Mouse (Mus musculus) ES-Bruce4 (cell line): ENCODE results near the gene Zw10. TPM values are rescaled to one million over a fixed set of nuclear protein-coding genes. Genes with fewer than 3 reads are reported as not detected.

ENCODE experiments used
- H3K27ac ChIP-seq: 2 replicates; pipeline ENCODE4 v1.5.1; 2012; ENCODE audit warnings: low read length, inconsistent platforms; ENCODE audit not compliant: insufficient read depth
- H3K27me3 ChIP-seq: 2 replicates; pipeline ENCODE4 v1.6.1; 2012; ENCODE audit warnings: mild to moderate bottlenecking, low read length, inconsistent platforms; ENCODE audit not compliant: control insufficient read depth, poor library complexity, insufficient read depth, severe bottlenecking
- H3K36me3 ChIP-seq: 2 replicates; pipeline ENCODE4 v1.6.1; 2012; ENCODE audit warnings: inconsistent platforms, mild to moderate bottlenecking, low read length, moderate library complexity; ENCODE audit not compliant: control insufficient read depth, poor library complexity, insufficient read depth, severe bottlenecking
- H3K4me1 ChIP-seq: one replicate; pipeline ENCODE4 v1.8.1; 2011; ENCODE audit warnings: low read length; ENCODE audit not compliant: control insufficient read depth, insufficient read depth
- H3K4me3 ChIP-seq: 2 replicates; pipeline ENCODE4 v1.5.1; 2011; ENCODE audit warnings: low read depth, mild to moderate bottlenecking, low read length
- H3K9ac ChIP-seq: 2 replicates; pipeline ENCODE4 v1.6.1; 2012; ENCODE audit warnings: low read depth, mild to moderate bottlenecking, inconsistent platforms; ENCODE audit not compliant: poor library complexity, severe bottlenecking
- H3K9me3 ChIP-seq: replicated peaks from 2 replicates; pipeline ENCODE4 v1.6.1; 2012; ENCODE audit warnings: mild to moderate bottlenecking, low read length, inconsistent platforms; ENCODE audit not compliant: control insufficient read depth, poor library complexity, insufficient read depth, severe bottlenecking
- CTCF ChIP-seq: IDR thresholded peaks from one replicate; pipeline ENCODE4 v1.8.1; 2011; ENCODE audit warnings: low read depth, low read length
- EP300 ChIP-seq: IDR thresholded peaks from 2 replicates; pipeline ENCODE4 v1.6.1; 2011; ENCODE audit warnings: low read depth, low read length; ENCODE audit not compliant: insufficient read depth
- POLR2A ChIP-seq: IDR thresholded peaks from one replicate; pipeline ENCODE4 v1.8.1; 2011; ENCODE audit warnings: low read length; ENCODE audit not compliant: insufficient read depth
- polyA plus RNA-seq: library from polyadenylated mRNA; stranded (reverse); fragments of >200 nt; gene quantifications from 2 replicates; pipeline ENCODE4 v1.2.4, GENCODE M21; 2011; ENCODE audit warnings: low read depth; ENCODE audit not compliant: missing spikeins, insufficient read depth, insufficient read length

Zw10 gene
- polyA plus RNA-seq, 1 experiment = 25.5 TPM

- no peak overlapping the region for H3K4me3 ChIP-seq
- no peaks in the 10 kb centered on the region for H3K27me3 ChIP-seq
- no peak overlapping the region for H3K27ac ChIP-seq
- H3K9me3 ChIP-seq = no peaks in the 10 kb centered on the region
- no peaks in the 10 kb centered on the region for H3K36me3 ChIP-seq
- TF ChIP-seq POLR2A = no peak
- TF ChIP-seq EP300 = no peak
- no peak for TF ChIP-seq CTCF
- H3K4me1 ChIP-seq = no peaks in the 10 kb centered on the region
- no peak overlapping the region for H3K9ac ChIP-seq
These were observed 4.5 kb upstream of the Zw10 start for GRCm38 (mm10) chr9:49050901-49051300.

- Histone ChIP-seq H3K9ac (no peak overlapping the region), H3K27me3 (no peaks in the 10 kb centered on the region), H3K4me3 (no peak overlapping the region), H3K9me3 (no peaks in the 10 kb centered on the region), H3K27ac (no peak overlapping the region), H3K4me1 (no peaks in the 10 kb centered on the region), H3K36me3 (no peaks in the 10 kb centered on the region)
- TF ChIP-seq EP300 = no peak
- peak; percentile 93 for TF ChIP-seq CTCF
These were observed 4.1 kb upstream of the Zw10 start for GRCm38 (mm10) chr9:49051349-49051748.

- no peaks in the 10 kb centered on the region for H3K9me3 ChIP-seq
These were observed 1.4 kb upstream of the Zw10 start for GRCm38 (mm10) chr9:49054028-49054427.

GRCm38 (mm10) chr9:49076847-49077246 is 21.4 kb downstream of the Zw10 start:
- TF ChIP-seq POLR2A = no peak
- no peak for TF ChIP-seq EP300
- TF ChIP-seq CTCF = no peak
- no peaks in the 10 kb centered on the region for H3K4me1 ChIP-seq
- H3K36me3 ChIP-seq = peaks cover 35% of the 10 kb centered on the region
- no peak overlapping the region for H3K4me3 ChIP-seq
- no peak overlapping the region for H3K27ac ChIP-seq
- no peaks in the 10 kb centered on the region for H3K9me3 ChIP-seq
- H3K27me3 ChIP-seq = no peaks in the 10 kb centered on the region
- no peak overlapping the region for H3K9ac ChIP-seq

More at GRCm38 (mm10) chr9:49054028-49054427, 1.4 kb upstream of the Zw10 start:
- Histone ChIP-seq H3K4me3 (no peak overlapping the region), H3K36me3 (peaks cover 7% of the 10 kb centered on the region; the same call in 1 of the 2 replicates), H3K27ac (no peak overlapping the region), H3K27me3 (no peaks in the 10 kb centered on the region), H3K9ac (0 out of 2 replicates have a peak overlapping the region, but pooled peaks have one; percentile 90), H3K4me1 (no peaks in the 10 kb centered on the region)
- no peak for TF ChIP-seq POLR2A
- TF ChIP-seq EP300 = no peak
- no peak for TF ChIP-seq CTCF

- peaks cover 2% of the 10 kb centered on the region for H3K4me1 ChIP-seq
- peaks cover 16% of the 10 kb centered on the region for H3K36me3 ChIP-seq
- TF ChIP-seq POLR2A = no peak
- no peak for TF ChIP-seq CTCF
- TF ChIP-seq EP300 = no peak
- no peak within 1 kb of the TSS for H3K4me3 ChIP-seq
- peak within 1 kb of the TSS; percentile 30; the same call in 1 of the 2 replicates for H3K27ac ChIP-seq
- no peak within 1 kb of the TSS for H3K9ac ChIP-seq
- H3K27me3 ChIP-seq = no peaks in the 10 kb centered on the region
- H3K9me3 ChIP-seq = no peaks in the 10 kb centered on the region
These were observed 25.7 kb downstream of the Zw10 start, which contains the start of gene Tmprss5 for GRCm38 (mm10) chr9:49081107-49081506. TSS of gene Tmprss5 (plus strand) at chr9:49081260.

GRCm38 (mm10) chr9:49081561-49081960 is 26.1 kb downstream of the Zw10 start:
- Histone ChIP-seq H3K9ac (no peak overlapping the region), H3K27me3 (no peaks in the 10 kb centered on the region)
- peak; percentile 70; the same call in 1 of the 2 replicates for TF ChIP-seq EP300
- TF ChIP-seq CTCF = peak; percentile 93
- no peak for TF ChIP-seq POLR2A

More at GRCm38 (mm10) chr9:49081561-49081960, 26.1 kb downstream of the Zw10 start:
- peaks cover 16% of the 10 kb centered on the region for H3K36me3 ChIP-seq
- H3K9me3 ChIP-seq = no peaks in the 10 kb centered on the region
- peaks cover 2% of the 10 kb centered on the region for H3K4me1 ChIP-seq
- peak overlapping the region; percentile 30; the same call in 1 of the 2 replicates for H3K27ac ChIP-seq
- H3K4me3 ChIP-seq = no peak overlapping the region
